Mouse (Mus musculus): Measurements from ENCODE around the gene Vmn1r193.
"Not testable (repeated sequence)": the region's sequence is repeated elsewhere in the genome, so short reads cannot be mapped to it uniquely, and the experiment has no call there.

The Vmn1r193 gene

GRCm38 (mm10) chr13:22223060-22223459, at the start of gene Vmn1r193:
TSS of gene Vmn1r193 (minus strand) at chr13:22223160.
- not testable (repeated sequence) for DNase-seq

GRCm38 (mm10) chr13:22271721-22272120, 48.8 kb upstream of the Vmn1r193 start:
- no peak for DNase-seq

- not testable (repeated sequence) for DNase-seq
These were observed 47.3 kb upstream of the Vmn1r193 start, which contains the start of gene Vmn1r195 for GRCm38 (mm10) chr13:22270222-22270621. TSS of gene Vmn1r195 (plus strand) at chr13:22270522.

- no peak for DNase-seq
These were observed 21.0 kb upstream of the Vmn1r193 start, which contains the start of gene Vmn1r194 for GRCm38 (mm10) chr13:22243915-22244314. TSS of gene Vmn1r194 (plus strand) at chr13:22244215.

- not testable (repeated sequence) for DNase-seq
These were observed 30.2 kb downstream of the Vmn1r193 start for GRCm38 (mm10) chr13:22192756-22193155.

GRCm38 (mm10) chr13:22191041-22191440, 31.9 kb downstream of the Vmn1r193 start, which contains the start of gene Vmn1r192:
TSS of gene Vmn1r192 (minus strand) at chr13:22191141.
- no peak for DNase-seq

GRCm38 (mm10) chr13:22190385-22190784, 32.6 kb downstream of the Vmn1r193 start:
- no peak for DNase-seq

- no peak for DNase-seq
These were observed 33.6 kb downstream of the Vmn1r193 start for GRCm38 (mm10) chr13:22189313-22189712.

- DNase-seq: no peak
These were observed 39.1 kb downstream of the Vmn1r193 start, which contains the start of gene Vmn1r191 for GRCm38 (mm10) chr13:22183869-22184268. TSS of gene Vmn1r191 (minus strand) at chr13:22183969.

- DNase-seq: peak; percentile 1 to 4
These were observed 54.5 kb downstream of the Vmn1r193 start for GRCm38 (mm10) chr13:22168416-22168815.
